Mouse (Mus musculus): ENCODE results near the gene Kazald1. TPM values are rescaled to one million over a fixed set of nuclear protein-coding genes. Genes with fewer than 3 reads are reported as not detected.
"Not testable (repeated sequence)": the region's sequence is repeated elsewhere in the genome, so short reads cannot be mapped to it uniquely, and the experiment has no call there.

Kazald1 gene
- total RNA-seq (2021), result 1 to 10 TPM; 1.9 to 2.2 TPM

DNA sequence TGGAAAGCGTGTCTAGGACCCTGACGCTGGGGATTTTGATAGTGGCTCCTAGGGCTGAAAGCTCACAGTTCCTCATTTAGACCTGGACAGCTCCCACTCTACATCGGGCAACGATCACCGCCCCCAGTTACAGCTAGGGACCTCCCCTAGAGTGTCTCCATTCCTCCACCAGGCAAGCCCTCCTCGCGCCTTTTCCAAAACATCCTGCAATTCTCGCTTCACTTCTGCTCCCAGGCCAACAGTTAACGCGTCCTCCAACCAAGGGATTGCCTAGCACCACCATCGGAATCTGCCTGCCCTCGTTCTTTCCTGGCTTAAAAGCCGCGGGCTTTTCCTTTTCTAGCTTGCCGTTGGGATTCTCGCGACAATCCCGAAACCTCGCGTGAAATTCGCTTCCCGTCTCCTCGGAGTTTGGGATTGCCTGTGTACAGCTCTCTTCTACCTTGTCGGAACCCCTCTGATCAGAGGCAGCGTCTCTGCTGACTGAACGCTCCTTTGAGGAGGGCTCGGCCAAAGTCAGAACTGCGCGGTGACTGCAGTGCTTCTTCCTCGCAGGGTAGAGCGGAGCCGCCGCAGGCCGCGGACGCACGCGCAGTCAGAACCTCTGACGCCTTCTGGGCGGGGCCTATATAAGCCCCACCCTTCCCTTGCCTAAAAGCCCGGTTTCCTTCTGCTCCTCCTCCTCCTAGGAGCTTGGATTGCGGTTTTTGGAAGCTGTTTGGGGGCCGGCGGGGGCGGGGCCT, at the start of gene Kazald1:
TSS of gene Kazald1 (plus strand) at position 662 of the 743 bp plus-strand sequence.
- intact Hi-C loops (cut with DNase I), result loop anchor here (1.0 to 10.0 kb wide), 3 partner anchors 16 to 320 kb away; partner anchors contain the start of gene Pax2
- peak; percentile 96 for DNase-seq (ENCODE audit: low spot score in 2 of 2)

DNA sequence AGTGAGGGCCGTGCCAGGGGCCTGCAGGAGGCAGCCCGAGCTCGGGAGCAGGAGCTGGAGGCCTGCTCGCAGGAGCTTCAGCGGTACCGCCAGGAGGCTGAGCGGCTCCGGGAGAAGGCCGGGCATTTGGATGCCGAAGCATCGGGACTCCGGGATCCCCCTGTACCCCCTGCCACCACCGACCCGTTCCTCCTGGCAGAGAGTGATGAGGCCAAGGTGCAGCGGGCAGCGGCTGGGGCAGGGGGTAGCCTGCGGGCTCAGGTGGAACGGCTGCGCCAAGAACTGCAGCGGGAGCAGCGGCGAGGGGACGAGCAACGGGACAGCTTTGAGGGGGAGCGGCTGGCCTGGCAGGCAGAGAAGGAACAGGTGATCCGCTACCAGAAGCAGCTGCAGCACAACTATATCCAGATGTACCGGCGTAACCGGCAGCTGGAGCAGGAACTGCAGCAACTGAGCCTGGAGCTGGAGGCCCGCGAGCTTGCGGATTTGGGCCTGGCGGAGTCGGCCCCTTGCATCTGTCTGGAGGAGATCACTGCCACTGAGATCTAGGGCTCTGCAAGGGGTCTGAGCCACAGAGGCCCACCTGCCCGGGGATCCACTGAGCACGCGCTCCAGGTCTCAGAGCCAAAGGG, 49.0 kb upstream of the Kazald1 start:
- intact Hi-C loops (cut with DNase I), result no loop called here
- no peak for DNase-seq (ENCODE audit: low spot score in 2 of 2)

DNA sequence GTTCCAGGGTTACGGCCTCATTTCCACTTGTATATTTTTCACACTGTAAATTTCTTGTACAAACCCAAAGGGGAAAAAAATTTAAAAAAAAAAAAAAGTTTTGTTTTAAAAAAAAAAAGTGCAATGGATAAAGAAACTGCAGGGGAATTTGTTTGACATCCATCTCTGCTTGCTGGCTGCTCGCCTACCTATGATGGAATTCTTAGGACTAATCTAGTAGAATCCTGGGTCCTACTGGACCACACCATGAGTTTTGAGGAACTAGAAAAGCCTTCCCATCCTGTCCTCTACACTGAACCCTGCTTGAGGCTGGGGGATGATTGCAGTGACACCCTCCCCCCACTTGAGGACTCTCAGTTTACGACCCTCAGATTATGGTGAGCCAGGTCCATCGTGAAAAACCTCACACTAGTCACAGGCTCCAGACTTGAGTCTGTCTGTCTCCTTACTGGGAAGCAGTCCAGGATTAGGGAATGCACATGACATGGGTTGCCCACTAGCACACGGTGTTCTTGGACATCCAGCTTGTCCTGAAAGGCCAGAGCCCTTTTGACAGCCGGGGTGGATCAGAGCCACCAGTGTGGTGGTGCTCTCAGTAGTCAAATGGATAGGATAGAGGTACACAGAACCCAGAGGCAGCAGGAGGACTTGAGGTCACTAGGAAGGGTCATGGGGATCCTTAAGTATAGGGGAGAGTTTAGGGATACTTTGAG, 47.9 kb upstream of the Kazald1 start:
- no peak for DNase-seq (ENCODE audit: low spot score in 2 of 2)
- intact Hi-C loops (cut with DNase I), result no loop called here

DNA sequence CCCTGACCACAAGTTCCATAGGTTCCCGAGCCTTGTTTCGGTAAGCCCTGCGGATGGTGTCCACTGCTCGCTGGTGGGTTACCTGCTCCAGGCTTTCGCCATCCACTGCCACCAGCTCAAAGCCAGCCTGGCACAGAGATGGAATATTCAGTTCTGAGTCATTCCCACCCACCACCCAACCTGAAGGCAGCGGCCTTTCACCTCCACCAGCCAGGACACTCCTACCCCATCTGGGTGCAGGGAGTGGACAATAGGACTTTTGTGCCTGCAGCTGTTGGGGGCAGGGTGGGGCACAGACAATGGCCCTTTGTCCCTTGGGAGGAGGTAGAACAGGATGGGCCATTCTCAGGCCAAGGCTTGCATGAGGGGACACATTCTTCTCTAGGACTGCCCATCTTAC, 47.2 kb upstream of the Kazald1 start:
- intact Hi-C loops (cut with DNase I), result no loop called here

GRCm38 (mm10) chr19:45028746-45029145, 46.3 kb upstream of the Kazald1 start:
- no peak for DNase-seq (ENCODE audit: low spot score in 2 of 2)
- intact Hi-C loops (cut with DNase I), result no loop called here

More for the DNA sequence above, 47.2 kb upstream of the Kazald1 start:
- DNase-seq (ENCODE audit: low spot score in 2 of 2), result no peak

DNA sequence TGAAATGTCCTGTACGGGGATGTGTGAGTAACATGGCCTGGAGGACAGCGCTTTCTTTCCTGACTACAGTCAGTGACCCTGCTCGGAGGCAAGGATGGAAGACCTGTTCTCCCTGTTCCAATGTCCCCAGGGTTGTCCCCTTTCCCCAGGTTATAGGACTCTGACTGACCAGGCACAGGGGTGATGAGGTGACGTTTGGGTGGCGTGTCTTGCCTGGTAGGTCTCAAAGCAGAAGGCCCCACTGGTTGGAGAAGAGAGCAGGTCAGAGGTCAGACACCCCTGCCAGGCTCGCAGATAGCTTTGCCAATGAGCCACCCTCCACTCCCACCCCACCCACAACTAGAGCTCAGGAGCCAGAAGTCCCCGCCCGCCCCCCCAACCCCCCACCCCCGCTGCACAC, 45.5 kb upstream of the Kazald1 start:
- intact Hi-C loops (cut with DNase I), result no loop called here
- DNase-seq (ENCODE audit: low spot score in 2 of 2), result no peak

GRCm38 (mm10) chr19:45030111-45030510, 44.9 kb upstream of the Kazald1 start:
- DNase-seq (ENCODE audit: low spot score in 2 of 2), result peak in 1 of 2 experiments; percentile 53
- intact Hi-C loops (cut with DNase I), result loop anchor here (1.0 to 5.0 kb wide), 2 partner anchors 13 to 98 kb away; partner anchors contain the start of gene Slf2

DNA sequence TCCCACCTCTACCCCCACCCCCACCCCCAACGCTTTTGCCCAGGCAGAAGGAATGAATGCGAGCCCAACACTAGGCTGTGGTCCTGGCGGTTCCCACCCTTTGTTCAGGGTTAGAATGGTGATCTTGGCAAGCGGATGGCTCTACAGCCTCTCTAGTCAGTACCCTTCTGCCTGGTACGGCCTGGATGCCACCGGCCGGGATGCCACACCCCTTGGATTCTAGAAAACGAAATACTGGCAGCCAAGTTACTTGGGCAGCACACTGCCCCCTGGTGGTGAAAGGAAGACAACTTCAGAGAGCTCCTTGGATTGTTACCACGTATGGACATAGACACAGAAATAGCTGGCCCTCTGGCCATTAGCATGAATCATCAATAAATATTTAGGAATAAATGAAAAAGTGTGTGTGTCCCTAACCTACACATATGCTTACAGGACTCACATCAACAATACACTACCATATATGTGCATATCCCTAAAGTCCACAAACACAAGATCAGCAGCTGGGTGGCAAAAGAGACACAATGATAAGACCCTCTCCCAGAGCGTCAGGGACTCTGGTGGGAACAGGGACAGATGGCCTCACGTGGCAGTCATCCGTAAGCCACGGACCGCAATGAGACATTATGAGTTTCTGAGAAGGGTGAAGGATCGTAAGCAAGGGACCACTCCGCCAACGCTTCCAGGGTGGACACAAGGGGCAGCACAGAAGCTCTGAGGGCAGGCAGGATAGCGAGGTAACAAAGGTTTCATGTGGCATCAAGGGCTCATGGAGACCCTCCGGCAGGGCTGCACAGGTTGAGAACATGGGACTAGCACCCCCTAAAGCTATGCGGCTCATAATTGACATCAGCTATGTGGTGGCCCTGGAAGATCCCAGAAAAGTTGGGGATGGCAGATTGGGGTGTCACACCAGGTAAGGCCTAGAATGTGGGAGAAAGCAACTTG, 44.0 kb upstream of the Kazald1 start:
- peak; percentile 83 to 88 for DNase-seq (ENCODE audit: low spot score in 2 of 2)
- intact Hi-C loops (cut with DNase I), result loop anchor here (1.0 to 5.0 kb wide), 3 partner anchors 14 to 99 kb away; partner anchors contain the start of gene Slf2

- DNase-seq (ENCODE audit: low spot score in 2 of 2), result peak; percentile 68 to 80
- intact Hi-C loops (cut with DNase I), result loop anchor here (1.0 to 5.0 kb wide), 2 partner anchors 19 to 99 kb away; partner anchors contain the start of gene Slf2
Measured at GRCm38 (mm10) chr19:45031780-45032179, 43.3 kb upstream of the Kazald1 start.

- intact Hi-C loops (cut with DNase I), result loop anchor here (5.0 kb wide), 1 partner anchor 100 kb away; the partner anchor contains the start of gene Slf2
- no peak for DNase-seq (ENCODE audit: low spot score in 2 of 2)
Measured at GRCm38 (mm10) chr19:45032570-45033332, 42.3 kb upstream of the Kazald1 start.

DNA sequence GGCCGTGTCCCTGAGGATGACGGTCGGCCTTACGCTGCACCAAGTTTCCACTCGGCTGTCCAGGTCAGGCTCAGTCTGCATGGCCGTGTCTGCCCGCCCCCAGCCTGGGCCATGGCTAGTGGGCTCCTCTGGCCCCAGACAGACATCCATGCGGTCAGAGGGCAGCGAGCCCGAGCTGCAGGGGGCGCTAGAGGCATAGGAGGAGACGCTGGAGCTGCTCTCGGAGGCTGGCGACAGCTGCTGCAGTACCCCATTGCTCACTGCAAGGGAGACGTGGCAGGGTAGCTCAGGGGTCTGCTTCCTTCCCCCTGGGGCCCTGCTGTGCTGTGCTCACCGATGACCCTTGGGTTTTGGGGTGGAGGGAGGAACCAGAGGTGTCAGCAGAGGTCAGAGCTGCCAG, 38.2 kb upstream of the Kazald1 start:
- no peak for DNase-seq (ENCODE audit: low spot score in 2 of 2)
- intact Hi-C loops (cut with DNase I), result no loop called here

DNA sequence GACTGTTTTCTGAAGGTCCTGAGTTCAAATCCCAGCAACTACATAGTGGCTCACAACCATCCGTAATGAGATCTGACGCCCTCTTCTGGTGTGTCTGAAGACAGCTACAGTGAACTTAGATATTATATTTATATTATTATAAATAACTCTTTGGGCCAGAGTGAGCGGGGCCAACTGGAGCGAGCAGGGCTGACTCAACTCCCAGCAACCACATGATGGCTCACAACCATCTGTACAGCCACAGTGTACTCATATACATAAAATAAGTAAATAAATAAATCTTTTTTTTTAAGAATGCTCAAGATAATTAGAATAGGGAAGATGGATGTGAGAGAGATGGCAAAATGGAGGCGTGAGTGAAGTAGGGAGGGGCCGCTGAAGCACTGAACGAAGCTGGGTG, 36.8 kb upstream of the Kazald1 start:
- DNase-seq (ENCODE audit: low spot score in 2 of 2); intact Hi-C loops (cut with DNase I): not testable (repeated sequence)

DNA sequence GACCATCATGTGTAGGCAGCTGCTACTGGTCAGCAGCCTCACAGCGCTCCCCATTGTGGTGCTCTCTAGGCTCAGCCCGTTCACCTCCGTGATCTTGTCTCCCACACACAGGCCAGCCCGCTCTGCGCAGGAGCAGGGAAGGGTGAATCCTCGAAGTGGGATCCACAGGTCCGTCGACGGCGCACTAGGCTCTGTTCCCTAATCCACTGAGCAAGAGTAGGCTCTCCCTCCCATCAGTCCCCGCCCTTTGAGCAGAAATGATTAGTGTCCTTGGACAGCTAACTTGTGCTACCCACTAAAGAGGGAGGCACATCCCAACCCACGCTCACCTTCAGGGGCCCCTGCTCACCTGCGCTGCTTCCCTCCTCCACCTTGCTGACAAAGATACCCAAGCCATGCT, 34.8 kb upstream of the Kazald1 start:
- DNase-seq (ENCODE audit: low spot score in 2 of 2), result no peak
- intact Hi-C loops (cut with DNase I), result no loop called here

GRCm38 (mm10) chr19:45044389-45044927, 30.6 kb upstream of the Kazald1 start:
- DNase-seq (ENCODE audit: low spot score in 2 of 2), result no peak
- intact Hi-C loops (cut with DNase I), result no loop called here

GRCm38 (mm10) chr19:45045236-45045635, 29.8 kb upstream of the Kazald1 start:
- no peak for DNase-seq (ENCODE audit: low spot score in 2 of 2)
- intact Hi-C loops (cut with DNase I), result loop anchor here (5.0 kb wide), 1 partner anchor 113 kb away; the partner anchor contains the start of gene Slf2

DNA sequence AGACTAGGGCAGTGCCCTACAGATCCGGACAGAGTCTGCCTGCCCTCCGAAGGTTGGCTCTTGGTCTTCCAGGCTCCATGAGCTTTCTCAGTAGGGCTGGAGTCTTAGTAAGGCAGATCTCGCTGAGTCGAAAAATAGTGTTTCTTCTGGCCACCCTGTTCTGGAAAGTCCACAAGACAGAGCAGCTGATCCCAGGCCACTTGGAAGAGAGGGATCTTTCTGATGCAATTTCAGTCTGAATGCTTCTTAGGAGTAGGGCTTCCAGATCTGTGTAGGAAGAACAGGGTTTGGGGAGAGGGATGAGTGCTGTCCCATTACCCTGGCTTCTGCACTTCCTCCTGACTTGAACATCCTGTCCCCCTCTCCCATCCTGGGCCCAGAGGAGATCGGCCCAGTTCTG, 29.4 kb upstream of the Kazald1 start, which contains the start of gene Pdzd7:
TSS of gene Pdzd7 (minus strand) at position 67 of the 400 bp plus-strand sequence.
- DNase-seq (ENCODE audit: low spot score in 2 of 2), result no peak
- intact Hi-C loops (cut with DNase I), result loop anchor here (5.0 kb wide), 1 partner anchor 113 kb away; the partner anchor contains the start of gene Slf2

DNA sequence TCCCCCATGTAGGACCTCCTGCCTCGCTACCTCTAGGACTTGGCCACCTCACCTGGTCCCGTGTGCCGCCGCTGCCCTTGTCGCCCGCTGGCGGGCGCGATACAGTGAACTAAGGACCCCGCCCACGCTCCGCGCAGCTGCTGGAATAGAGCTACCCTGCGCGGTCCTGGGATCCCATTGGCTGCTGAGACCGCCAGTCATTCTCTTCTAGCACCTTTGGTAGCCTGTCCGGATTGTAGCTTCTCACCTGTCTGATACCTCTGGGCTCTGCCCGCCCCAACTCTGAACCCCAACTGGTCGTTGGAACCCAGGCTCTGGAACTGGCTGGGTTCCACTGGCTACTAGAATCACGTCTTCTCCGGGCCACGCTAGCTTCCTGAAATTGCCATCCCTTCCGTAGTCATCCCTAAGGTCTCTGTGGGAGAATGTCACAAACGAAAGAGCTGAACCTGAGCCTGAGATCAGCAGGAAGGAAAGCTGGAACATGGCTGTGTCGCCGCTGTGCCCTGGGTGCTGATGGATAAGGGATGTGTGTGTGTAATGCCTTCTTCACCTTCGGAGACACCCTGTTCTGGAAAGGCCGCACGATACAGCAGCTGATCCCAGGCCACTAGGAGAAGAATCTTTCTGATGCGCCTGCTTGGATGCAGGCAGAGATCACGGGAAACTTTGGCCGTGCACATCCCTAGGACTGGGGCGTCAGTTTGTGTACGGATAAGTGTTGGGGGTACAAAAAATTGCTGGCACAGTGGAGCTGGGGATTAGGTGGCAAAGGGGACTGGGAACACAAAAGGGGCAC, 28.3 kb upstream of the Kazald1 start:
- intact Hi-C loops (cut with DNase I), result loop anchor here (5.0 kb wide), 1 partner anchor 114 kb away; the partner anchor contains the start of gene Slf2
- DNase-seq (ENCODE audit: low spot score in 2 of 2), result peak; percentile 88 to 89
